Mouse (Mus musculus): ENCODE data around the gene Aldh1a1. TPM values are rescaled to one million over a fixed set of nuclear protein-coding genes. Genes with fewer than 3 reads are reported as not detected.
"Not testable (repeated sequence)": the region's sequence is repeated elsewhere in the genome, so short reads cannot be mapped to it uniquely, and the experiment has no call there.

The Aldh1a1 gene
- total RNA-seq, 2 experiments from 2014 or later: 50.4 to 53.8 TPM

GRCm38 (mm10) chr19:20633876-20634691 lies 141.6 kb downstream of the Aldh1a1 start:
- intact Hi-C loops (cut with DNase I): no loop called here
- peak in 1 of 2 experiments; percentile 4 for DNase-seq (ENCODE audit: low spot score in 2 of 2)

- no peak for DNase-seq (ENCODE audit: low spot score in 2 of 2)
- intact Hi-C loops (cut with DNase I): no loop called here
These were observed 151.8 kb downstream of the Aldh1a1 start for GRCm38 (mm10) chr19:20644346-20644745.

- DNase-seq (ENCODE audit: low spot score in 2 of 2); intact Hi-C loops (cut with DNase I): not testable (repeated sequence)
These were observed 155.0 kb downstream of the Aldh1a1 start for GRCm38 (mm10) chr19:20647496-20647895.

- intact Hi-C loops (cut with DNase I): no loop called here
- DNase-seq (ENCODE audit: low spot score in 2 of 2): no peak
These were observed 157.5 kb downstream of the Aldh1a1 start for GRCm38 (mm10) chr19:20650008-20650407.

GRCm38 (mm10) chr19:20653082-20653676 lies 160.7 kb downstream of the Aldh1a1 start:
- DNase-seq (ENCODE audit: low spot score in 2 of 2): no peak
- intact Hi-C loops (cut with DNase I): no loop called here

GRCm38 (mm10) chr19:20654141-20654873 lies 161.8 kb downstream of the Aldh1a1 start:
- intact Hi-C loops (cut with DNase I): no loop called here
- DNase-seq (ENCODE audit: low spot score in 2 of 2): no peak

- intact Hi-C loops (cut with DNase I): no loop called here
These were observed 185.3 kb downstream of the Aldh1a1 start for GRCm38 (mm10) chr19:20677697-20678355.

More at GRCm38 (mm10) chr19:20677697-20678355, 185.3 kb downstream of the Aldh1a1 start:
- no peak for DNase-seq (ENCODE audit: low spot score in 2 of 2)

Other genes starting within 250 kb of the Aldh1a1 start
- gene Anxa1, start 101.8 kb upstream of the Aldh1a1 start, total RNA-seq (2021): 1 to 10 TPM; 1.1 to 2.3 TPM
- 1 to 10 TPM in 1 of 2 experiments, under 1 TPM in 1; 1.00 to 1.7 TPM for gene Aldh1a7, start 234.8 kb downstream of the Aldh1a1 start, total RNA-seq (2021)

All from left cerebral cortex, postnatal 36 days (tissue).